Mouse (Mus musculus) ZHBTc4 (cell line): ENCODE measurements at regions not wholly inside any gene's neighbourhood (a gene's known extent, or its start where the extent isn't known, plus 50 kb on each side); places are given as distances from the start of the nearest gene placed in this dataset.
"Not testable (repeated sequence)": the region's sequence is repeated elsewhere in the genome, so short reads cannot be mapped to it uniquely, and the experiment has no call there.

Experiments used
- DNase-seq: peaks from one replicate; pipeline ENCODE4 v3.0.0-alpha.2; 2011; ENCODE audit warnings: low read depth, low spot score

- no peak for DNase-seq
Measured at GRCm38 (mm10) chr1:7388627-7389026, 2580.9 kb downstream of the Gm37988 start.

DNA sequence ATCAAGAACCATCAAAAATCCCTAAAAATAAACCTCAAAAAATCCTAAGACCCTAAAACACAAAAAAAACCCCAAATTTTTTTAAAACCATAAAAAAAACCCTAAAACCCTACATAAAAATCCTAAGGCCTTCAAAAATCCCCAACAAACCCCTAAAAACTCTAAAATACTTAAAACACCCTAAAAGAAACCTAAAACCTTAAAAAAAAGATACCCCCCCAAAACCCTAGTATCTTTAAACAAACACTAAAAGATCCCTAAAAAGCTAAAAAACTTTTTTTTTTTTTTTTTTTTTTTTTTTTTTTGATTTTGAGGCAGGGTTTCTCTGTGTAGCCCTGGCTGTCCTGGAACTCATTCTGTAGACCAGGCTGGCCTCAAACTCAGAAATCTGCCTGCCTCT, 2585.8 kb downstream of the Gm37988 start:
- no peak for DNase-seq

- DNase-seq, result peak; percentile 57
Measured at GRCm38 (mm10) chr1:7394161-7394560, 2586.5 kb downstream of the Gm37988 start.

GRCm38 (mm10) chr1:7395527-7395926, 2587.8 kb downstream of the Gm37988 start:
- peak; percentile 57 for DNase-seq

DNA sequence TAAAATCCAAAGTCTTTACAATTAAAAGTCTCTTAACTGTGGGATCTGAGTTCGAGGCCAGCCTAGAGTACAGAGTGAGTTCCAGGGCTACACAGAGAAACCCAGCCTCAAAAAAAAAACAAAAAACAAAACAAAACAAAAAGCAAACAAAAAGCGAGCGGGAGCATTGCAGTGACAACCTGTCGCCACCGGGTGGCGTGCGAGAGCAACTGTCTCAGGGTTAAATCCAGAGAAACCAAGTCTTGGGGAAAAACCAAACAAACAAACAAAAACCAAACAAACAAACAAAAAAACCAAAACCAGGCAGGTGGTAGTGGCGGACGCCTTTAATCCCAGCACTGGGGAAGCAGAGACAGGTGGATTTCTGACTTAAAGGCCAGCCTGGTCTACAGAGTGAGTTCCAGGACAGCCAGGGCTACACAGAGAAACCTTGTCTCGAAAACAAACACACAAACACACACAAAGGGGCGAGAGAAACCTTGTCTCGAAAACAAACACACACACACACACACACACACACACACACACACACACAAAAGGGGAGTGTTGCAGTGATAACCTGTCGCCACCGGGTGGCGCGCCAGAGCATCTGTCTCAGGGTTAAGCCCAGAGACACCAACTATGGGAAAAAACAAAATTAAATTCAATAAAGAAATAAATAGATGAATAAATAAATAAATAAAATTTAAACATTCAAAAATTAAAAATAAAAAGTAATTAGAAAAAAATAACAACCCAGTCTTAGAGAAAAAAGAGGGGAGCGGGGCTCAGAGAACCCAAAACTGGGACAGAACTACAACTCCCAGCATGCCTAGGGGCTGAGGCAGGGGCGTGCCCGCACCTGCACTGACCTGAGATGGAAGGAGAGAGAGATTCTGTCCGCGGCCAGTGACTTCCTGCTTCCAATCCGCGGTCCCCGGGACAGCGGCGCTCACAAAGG, 2589.4 kb downstream of the Gm37988 start:
- peak; percentile 85 for DNase-seq

DNA sequence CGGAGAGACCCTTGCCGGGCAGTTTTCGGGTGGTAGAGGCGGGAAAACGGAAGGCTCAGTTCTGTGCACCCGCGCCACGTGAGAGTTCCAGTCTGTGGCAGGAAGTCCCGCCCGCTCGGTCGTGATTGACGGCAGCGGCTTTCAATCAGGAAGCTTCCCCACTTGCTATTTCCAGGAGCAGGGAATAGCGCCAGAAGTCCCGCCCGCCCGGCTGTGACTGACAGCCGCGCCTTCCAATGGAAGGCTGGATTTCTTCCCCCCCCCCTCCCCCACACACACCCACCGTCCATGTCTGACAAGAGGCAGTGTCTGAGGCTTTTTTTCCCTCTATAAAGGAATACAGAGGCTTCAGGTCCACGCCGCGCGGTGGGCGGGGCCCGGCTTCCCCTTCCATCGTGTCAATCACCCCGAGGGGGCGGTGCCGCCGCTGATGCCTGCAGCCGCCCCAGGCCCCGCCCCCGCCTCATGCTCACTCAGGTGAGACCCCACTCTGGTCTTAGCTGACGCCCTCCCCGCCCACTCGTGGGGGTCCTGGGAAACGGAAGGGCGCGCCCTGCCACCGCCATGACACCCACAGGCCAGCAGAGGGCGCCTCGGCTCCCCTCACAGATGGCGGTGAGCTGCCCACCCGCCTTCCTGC, 2590.2 kb downstream of the Gm37988 start:
- peak; percentile 99 for DNase-seq

DNA sequence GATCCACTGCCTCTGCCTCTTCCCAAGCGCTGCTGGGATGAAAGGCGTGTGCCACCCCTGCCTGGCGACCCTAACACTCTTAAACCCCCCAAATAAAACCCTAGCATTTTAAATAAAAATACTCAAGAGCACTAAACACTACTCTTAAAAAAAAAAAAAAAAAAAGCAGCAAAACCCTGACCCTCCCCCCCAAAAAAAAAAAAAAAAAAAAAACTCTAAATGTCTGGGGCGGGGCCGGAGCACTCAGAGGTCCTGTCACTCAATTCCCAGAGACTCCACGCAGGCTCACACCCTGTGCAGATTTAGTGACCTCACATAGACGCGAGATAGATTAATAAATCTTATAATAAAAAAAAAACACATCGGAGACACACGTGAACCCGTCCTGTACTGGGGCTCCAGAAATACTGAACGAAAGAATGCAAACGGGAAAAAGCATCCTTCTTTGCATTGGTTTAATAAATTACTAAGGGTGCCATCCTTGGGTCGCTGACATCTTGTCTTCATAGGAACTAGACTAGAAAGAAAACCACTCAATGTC, 2591.1 kb downstream of the Gm37988 start:
- DNase-seq, result peak; percentile 16

DNA sequence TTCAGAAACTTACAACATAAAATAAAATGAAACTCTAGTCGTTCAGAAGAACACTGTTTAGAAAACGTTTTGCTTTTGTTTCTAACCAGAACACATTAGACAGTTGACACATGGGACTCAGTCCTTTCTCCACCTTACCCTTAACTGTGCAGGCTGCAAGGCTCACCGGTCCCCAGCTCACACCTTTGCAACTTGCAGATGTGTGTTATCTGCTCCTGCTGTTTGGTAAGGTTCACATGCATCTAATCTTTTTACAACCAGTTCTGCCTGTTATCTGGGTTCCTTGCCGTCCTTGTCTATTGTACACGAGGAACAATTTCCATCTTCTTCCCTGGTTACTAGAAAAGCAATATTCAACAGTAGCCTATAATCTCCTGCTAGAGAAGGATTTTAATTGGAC, 2598.0 kb downstream of the Gm37988 start:
- DNase-seq, result not testable (repeated sequence)

DNA sequence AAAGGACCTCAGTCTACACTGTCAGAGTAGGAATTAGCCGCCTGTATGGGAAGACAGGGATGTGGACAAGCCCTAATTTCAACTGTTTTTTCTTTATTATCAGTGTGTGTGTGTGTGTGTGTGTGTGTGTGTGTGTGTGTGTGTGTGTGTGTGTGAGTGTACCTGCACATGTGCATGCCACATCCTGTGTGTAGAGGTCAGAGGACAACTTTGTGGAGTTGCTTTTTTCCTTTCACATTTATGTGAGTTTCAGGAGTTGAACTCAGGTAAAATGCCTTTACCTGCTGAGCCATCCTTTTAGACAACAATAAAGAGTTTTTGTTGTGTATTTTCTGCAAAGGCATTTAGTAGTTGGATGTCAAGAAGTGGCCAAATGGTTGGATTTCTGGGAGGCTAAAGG, 2606.8 kb downstream of the Gm37988 start:
- DNase-seq, result no peak

GRCm38 (mm10) chr1:7451660-7452155, 2644.0 kb downstream of the Gm37988 start:
- DNase-seq, result peak; percentile 66

DNA sequence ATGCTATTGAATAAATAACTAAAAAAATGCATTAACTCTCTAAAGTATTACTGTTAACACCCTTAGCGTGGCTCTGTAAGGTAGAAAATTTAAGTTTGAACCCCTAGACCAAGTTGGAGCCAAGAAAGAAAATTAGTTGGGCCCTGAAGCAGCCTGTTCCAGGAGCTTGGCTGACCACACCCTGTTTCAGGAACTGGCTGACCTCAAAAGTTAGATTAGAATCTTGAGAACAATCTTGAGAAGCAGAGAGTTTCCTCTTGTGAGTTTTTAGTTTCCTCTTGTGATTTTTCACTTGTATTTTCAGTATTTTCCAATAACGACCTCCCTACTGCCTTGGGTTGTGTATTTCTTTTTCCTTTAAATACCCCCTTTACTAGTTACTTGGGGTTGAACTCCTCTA, 2647.2 kb downstream of the Gm37988 start:
- DNase-seq, result no peak

DNA sequence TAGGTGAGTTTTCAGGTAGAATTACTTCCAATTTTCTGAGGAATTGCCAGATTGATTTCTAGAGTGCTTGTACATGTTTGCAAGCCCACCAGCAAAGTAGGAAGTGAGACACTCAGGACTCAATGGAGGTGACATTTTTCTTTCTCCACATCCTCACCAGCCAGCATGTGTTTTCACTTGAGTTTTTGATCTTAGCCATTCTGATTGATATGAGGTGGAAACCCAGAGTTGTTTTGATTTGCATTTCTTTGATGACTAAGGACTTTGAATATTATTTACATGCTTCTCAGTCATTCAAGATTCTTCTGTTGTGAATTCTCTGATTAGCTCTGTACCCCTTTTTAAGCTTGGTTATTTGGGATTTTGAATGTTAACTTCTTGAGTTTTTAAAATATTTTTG, 2650.2 kb downstream of the Gm37988 start:
- no peak for DNase-seq

DNA sequence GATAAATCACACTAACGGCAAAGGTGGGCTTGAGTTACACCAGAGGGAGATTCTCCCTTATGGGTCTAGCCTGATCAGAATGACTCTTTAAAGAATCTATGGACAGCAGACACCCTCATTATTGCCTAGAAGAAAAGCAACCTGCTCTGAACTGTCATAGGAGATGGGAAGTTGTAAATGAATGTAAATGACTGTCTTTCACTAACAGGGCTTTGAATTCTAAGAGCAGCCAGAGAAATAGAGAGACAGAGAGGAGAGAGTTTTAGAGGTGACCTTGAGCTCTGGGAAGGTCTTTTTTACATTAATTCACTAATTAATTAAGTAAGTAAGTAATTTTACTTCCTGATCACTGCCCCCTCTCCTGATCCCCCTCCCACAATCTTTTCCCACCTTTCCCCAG, 2686.4 kb downstream of the Gm37988 start:
- peak; percentile 37 for DNase-seq

DNA sequence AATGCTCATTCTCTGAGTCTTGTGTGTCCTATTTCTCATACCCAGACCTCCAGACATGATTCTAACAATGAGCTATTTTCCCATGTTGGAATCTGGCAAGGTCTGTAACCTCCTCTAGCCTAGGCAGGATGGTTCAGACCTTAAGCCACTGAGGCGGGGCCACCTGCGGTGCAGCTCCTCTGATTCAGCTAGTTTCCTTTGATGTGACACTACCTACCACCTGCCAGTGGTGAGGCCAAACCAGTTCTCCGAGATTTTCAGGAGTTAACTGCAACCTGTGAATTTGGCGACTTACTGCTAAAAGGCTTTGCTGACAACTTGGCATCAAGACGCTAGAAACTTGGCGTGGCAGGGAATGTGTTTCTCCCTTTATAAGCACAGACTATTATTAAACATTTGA, 2691.3 kb downstream of the Gm37988 start:
- peak; percentile 28 for DNase-seq

DNA sequence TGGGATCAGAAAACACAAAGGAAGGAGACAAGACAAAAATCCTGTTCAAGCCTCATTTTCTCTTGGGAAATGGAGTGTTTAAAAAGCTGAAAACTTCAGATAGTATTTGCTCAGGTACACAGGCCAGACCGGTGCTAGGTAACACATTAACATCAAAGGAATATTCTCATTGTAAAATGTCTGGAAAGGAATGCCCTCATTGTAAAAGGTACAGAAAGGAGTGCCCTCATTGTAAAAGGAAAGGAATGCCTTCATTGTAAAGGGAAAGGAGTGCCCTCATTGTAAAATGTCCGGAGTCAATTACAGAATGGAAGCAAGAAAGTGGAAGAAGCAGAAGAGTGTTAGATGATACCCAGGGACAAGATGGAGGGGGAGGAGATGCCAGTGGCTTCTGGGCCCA, 2694.7 kb downstream of the Gm37988 start:
- peak; percentile 85 for DNase-seq

DNA sequence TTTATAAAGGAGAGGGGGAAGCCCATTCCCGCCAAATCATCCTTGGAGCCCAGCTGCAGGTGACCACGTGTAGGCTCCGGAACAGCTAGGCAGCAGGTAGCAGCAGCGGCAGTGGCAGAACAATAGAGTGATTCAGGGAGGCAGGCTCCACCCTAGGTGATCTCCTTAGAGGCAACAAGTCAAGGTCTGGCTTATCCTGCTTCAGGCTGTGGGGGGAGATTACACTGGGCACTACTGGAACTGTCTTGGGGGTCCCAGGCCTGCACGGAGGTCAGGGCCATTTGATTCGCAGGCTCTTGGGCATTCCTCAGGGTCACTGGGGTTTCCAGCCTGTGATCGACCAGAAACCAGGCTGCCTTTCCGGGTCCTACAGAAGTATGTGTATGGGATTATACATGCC, 2711.1 kb downstream of the Gm37988 start:
- DNase-seq, result peak; percentile 23

- DNase-seq, result peak; percentile 74
Measured at GRCm38 (mm10) chr1:7533506-7533905, 2725.8 kb downstream of the Gm37988 start.

GRCm38 (mm10) chr1:7535191-7535590, 2727.5 kb downstream of the Gm37988 start:
- no peak for DNase-seq

- peak; percentile 64 for DNase-seq
Measured at GRCm38 (mm10) chr1:7543492-7543891, 2735.8 kb downstream of the Gm37988 start.

- DNase-seq, result no peak
Measured at GRCm38 (mm10) chr1:7548261-7548660, 2740.6 kb downstream of the Gm37988 start.

- no peak for DNase-seq
Measured at GRCm38 (mm10) chr1:7574787-7575186, 2767.1 kb downstream of the Gm37988 start.

DNA sequence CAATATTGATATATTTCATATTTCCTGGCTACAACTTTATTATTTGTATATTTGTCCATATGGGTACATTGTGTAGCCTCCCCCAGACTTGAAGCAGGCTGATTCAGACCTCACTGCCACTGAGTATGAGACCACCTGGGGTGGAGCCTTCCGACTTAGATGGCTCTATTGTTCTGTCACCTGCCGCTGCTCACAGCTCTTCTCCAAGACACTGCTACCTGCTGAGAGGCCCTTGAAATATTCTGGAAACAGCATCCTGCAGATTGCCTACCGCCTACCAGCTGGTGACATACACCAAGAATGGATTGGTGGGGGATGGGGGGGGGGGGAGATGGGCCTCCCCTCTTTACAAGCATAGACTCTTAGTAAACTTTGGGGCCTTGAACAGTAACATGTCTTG, 2778.7 kb downstream of the Gm37988 start:
- DNase-seq, result peak; percentile 55
